Mouse (Mus musculus) erythroblast, embryonic 14.5 days (primary cell): Measurements from ENCODE around the gene Pnn.

ENCODE experiments used
- GATA1 ChIP-seq: IDR thresholded peaks from 2 replicates; pipeline ENCODE4 v1.6.1; 2012; ENCODE audit warnings: low read length, inconsistent platforms, mixed read lengths
- TAL1 ChIP-seq: IDR thresholded peaks from 3 replicates; pipeline ENCODE4 v1.6.1; 2012; ENCODE audit warnings: low read length, inconsistent platforms, mixed read lengths

GRCm38 (mm10) chr12:59056222-59056621, 10.5 kb upstream of the Pnn start:
- no peak for TF ChIP-seq TAL1
- TF ChIP-seq GATA1 = no peak
